Mouse (Mus musculus): ENCODE data around the gene Snrnp25. TPM values are rescaled to one million over a fixed set of nuclear protein-coding genes. Genes with fewer than 3 reads are reported as not detected.
"Not testable (repeated sequence)": the region's sequence is repeated elsewhere in the genome, so short reads cannot be mapped to it uniquely, and the experiment has no call there.

Gene Snrnp25
- polyA plus RNA-seq, 1 experiment from 2014 or later: 67.0 TPM

DNA sequence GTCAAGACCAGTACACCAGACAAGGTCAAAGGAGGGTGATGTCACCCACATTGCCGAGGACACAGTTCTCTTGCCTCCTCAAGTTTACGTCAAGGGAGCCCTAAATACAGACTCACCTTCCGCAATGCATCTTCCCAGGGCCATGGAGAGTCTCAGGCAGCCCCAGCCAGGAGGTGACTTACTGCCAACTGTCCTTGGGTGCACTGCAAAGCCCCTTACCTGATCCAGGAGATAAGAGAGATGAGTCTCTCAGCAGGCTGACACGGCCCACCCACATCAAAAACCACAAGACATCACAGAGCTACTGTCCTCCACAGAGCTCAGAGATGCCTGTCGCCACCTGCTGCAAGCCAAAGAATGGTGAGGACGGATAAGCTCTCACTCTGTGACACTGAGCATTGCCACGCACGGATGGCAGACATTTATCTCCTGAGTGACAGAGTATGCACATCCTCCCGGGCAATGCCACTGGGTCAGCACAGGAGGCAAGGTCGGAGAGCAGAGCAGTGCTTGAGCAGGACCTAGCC lies 5.1 kb upstream of the Snrnp25 start, which contains the start of gene Il9r:
Il9r (minus strand) TSS at position 205 of the 527 bp plus-strand sequence.
- H3K4me1 ChIP-seq (ENCODE audit: control insufficient read depth, insufficient read depth, low read length): peaks cover 5% of the 10 kb centered on the region; the same call in 1 of the 2 replicates
- DNase-seq (ENCODE audit: low spot score) (no peak), ATAC-seq (no peak)
- H3K4me2 ChIP-seq (ENCODE audit: low read length): no peak within 1 kb of the TSS
- no peak within 1 kb of the TSS for H3K9ac ChIP-seq (ENCODE audit: low read length)
- H3K27ac ChIP-seq (ENCODE audit: low read depth, low read length): no peak within 1 kb of the TSS
- WGBS: 81% methylated on average over 10 of the region's 10 CpGs
- H3K27me3 ChIP-seq (replicated peaks; ENCODE audit: control insufficient read depth, insufficient read depth, low read length): no peaks in the 10 kb centered on the region
- H3K4me3 ChIP-seq (ENCODE audit: low read depth, low read length): no peak within 1 kb of the TSS
- H3K36me3 ChIP-seq (ENCODE audit: control insufficient read depth, insufficient read depth, low read length): no peaks in the 10 kb centered on the region
- no peaks in the 10 kb centered on the region for H3K9me3 ChIP-seq (replicated peaks; ENCODE audit: control insufficient read depth, low read length)

DNA sequence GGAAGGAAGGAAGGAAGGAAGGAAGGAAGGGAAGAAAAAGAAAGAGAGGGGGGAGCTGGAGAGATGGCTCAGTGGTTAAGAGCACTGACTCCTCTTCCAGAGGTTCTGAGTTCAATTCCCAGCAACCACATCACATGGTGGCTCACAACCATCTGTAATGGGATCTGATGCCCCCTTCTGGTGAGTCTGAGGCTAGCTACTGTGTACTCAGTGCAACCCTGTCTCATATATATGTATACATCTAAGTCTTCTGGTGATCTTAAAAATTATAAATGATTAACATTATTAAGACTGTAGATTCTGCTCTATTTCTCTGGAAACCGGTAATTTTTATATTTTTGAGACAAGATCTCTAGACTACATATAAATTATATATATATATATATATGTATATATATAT lies 4.2 kb upstream of the Snrnp25 start:
- H3K4me2 ChIP-seq (ENCODE audit: low read length); ATAC-seq; H3K9ac ChIP-seq (ENCODE audit: low read length); H3K9me3 ChIP-seq (replicated peaks; ENCODE audit: control insufficient read depth, low read length); H3K27me3 ChIP-seq (replicated peaks; ENCODE audit: control insufficient read depth, insufficient read depth, low read length); H3K36me3 ChIP-seq (ENCODE audit: control insufficient read depth, insufficient read depth, low read length); H3K27ac ChIP-seq (ENCODE audit: low read depth, low read length); H3K4me1 ChIP-seq (ENCODE audit: control insufficient read depth, insufficient read depth, low read length); DNase-seq (ENCODE audit: low spot score); H3K4me3 ChIP-seq (ENCODE audit: low read depth, low read length): not testable (repeated sequence)
- 83% methylated on average over 1 of the region's 1 CpGs for WGBS

DNA sequence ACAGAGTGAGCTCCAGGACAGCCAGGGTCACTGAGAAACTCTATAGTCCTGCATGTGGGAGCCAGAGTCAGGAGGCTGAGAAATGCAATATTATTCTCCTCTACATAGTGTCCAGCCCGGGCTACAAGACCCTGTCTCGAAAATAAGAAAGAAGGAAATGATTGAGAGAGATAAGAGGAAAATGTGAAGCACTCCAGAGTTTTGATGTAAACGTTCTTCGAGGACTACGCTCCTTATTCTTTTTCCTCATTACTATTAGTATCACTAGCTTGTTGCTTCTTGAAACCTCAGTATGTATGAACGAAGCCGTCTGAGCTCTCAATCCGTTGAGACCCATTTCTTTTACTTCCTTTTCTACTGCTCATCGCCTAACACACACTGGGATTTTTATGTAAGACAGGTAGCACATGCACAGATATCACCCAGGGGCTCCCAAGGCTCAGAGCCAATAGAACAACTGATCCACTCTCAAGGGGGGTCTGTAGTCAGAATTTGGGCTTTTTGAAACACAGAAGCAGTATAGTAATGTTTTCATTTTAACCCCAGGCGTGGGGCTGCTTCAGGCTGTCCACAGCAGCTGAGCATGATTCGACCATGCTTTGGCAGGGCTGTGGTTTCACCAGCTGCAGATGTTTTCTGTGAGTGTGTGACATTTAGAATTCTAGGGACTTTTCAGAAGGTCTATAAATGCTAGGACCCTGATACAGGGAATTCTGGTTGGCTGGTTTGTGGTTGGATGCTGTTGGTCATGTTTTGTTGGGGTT lies 3.1 kb upstream of the Snrnp25 start:
- ATAC-seq (no peak), DNase-seq (ENCODE audit: low spot score) (no peak)
- Histone ChIP-seq H3K4me3 (ENCODE audit: low read depth, low read length) (no peak overlapping the region), H3K36me3 (ENCODE audit: control insufficient read depth, insufficient read depth, low read length) (no peaks in the 10 kb centered on the region), H3K27ac (ENCODE audit: low read depth, low read length) (no peak overlapping the region), H3K27me3 (replicated peaks; ENCODE audit: control insufficient read depth, insufficient read depth, low read length) (no peaks in the 10 kb centered on the region), H3K9me3 (replicated peaks; ENCODE audit: control insufficient read depth, low read length) (no peaks in the 10 kb centered on the region), H3K4me1 (ENCODE audit: control insufficient read depth, insufficient read depth, low read length) (peaks cover 11% of the 10 kb centered on the region), H3K9ac (ENCODE audit: low read length) (no peak overlapping the region), H3K4me2 (ENCODE audit: low read length) (no peak overlapping the region)
- WGBS: 83% methylated on average over 11 of the region's 11 CpGs

DNA sequence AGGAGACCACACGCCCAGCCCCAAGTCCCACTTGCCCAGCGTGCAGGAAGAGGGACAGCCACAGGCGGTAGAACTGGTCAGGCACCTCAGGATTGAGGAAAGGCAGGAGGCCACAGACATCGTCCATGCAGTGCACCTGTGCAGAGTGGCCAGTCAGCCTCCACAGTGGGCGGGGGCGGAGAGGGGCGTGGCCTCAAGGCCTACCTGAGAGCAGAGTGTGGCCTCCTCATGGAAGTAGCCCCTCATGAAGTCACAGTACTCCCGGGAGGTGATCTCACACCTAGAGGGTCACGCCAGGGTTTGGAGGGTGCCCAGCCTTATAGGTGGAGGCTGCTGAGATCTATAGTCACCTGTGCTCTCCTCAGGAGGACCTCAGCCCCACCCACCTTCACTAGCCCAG lies 5.4 kb downstream of the Snrnp25 start:
- Histone ChIP-seq H3K4me3 (ENCODE audit: low read depth, low read length) (no peak overlapping the region), H3K27me3 (replicated peaks; ENCODE audit: control insufficient read depth, insufficient read depth, low read length) (no peaks in the 10 kb centered on the region), H3K4me2 (ENCODE audit: low read length) (no peak overlapping the region), H3K4me1 (ENCODE audit: control insufficient read depth, insufficient read depth, low read length) (peaks cover 6% of the 10 kb centered on the region), H3K27ac (ENCODE audit: low read depth, low read length) (no peak overlapping the region), H3K9me3 (replicated peaks; ENCODE audit: control insufficient read depth, low read length) (no peaks in the 10 kb centered on the region), H3K9ac (ENCODE audit: low read length) (no peak overlapping the region), H3K36me3 (ENCODE audit: control insufficient read depth, insufficient read depth, low read length) (peaks cover 25% of the 10 kb centered on the region)
- WGBS: 88% methylated on average over 9 of the region's 9 CpGs
- ATAC-seq: no peak
- DNase-seq (ENCODE audit: low spot score): no peak

DNA sequence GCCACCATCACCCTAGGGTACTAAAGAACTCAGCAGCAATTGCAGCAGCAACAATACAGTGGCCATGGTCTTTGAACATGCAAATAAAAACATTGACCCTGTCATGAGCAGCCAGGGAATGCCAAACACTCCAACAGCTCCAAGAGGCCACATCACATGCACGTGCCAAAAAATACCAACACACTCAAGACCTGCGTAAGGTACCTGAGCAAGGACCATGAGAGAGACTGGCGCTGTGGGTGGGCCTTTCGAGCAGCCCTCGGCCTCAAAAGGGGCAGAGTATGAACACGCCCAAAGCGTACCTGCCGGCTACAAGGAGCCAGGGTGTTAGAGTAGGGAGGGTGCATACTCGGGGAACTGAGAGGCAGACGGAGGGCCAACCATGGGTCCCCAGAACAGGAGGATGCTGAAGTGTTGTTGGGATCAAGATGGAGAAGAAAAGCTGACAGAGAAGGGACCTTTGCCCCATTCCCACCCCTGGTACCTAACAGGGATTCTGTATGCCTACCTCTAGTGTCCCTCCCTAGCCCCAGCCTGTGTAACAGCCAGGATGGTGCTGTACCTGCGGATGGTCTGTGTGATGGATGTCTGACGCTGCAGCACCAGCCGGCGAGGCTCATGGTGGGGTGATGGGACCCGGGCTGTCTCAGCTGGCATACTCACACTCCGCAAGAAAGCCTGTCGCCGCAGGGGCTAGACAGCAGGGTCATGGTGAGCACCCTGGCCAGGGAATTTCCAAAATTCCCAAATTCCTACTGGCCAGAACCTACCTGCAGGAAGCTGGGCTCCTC lies 10.4 kb downstream of the Snrnp25 start:
- no peak for DNase-seq (ENCODE audit: low spot score)
- ATAC-seq: no peak
- Histone ChIP-seq H3K27ac (ENCODE audit: low read depth, low read length) (no peak overlapping the region), H3K4me1 (ENCODE audit: control insufficient read depth, insufficient read depth, low read length) (no peaks in the 10 kb centered on the region), H3K9ac (ENCODE audit: low read length) (no peak overlapping the region), H3K4me2 (ENCODE audit: low read length) (no peak overlapping the region), H3K9me3 (replicated peaks; ENCODE audit: control insufficient read depth, low read length) (no peaks in the 10 kb centered on the region), H3K27me3 (replicated peaks; ENCODE audit: control insufficient read depth, insufficient read depth, low read length) (no peaks in the 10 kb centered on the region), H3K36me3 (ENCODE audit: control insufficient read depth, insufficient read depth, low read length) (peaks cover 2% of the 10 kb centered on the region), H3K4me3 (ENCODE audit: low read depth, low read length) (no peak overlapping the region)
- WGBS: 93% methylated on average over 18 of the region's 18 CpGs

DNA sequence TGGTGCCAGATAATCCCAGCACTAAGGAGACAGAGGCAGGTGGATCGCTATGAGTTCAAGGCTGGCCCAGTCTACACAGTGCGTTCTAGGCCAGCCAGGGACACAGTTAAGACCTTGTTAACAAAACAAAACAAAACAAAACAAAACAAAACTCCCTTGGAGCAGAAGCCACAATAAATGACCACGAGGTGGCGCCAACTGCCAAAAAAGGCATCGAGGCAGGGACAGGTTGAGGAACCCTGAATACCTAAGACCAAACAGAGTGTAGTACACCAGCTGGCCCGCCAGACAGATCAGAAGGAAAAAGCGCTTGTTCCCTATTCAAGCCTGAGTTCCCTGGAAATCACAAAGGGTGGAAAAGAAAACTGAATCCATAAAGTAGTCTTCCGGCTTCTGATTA lies 11.6 kb downstream of the Snrnp25 start:
- H3K4me2 ChIP-seq (ENCODE audit: low read length): no peak overlapping the region
- peaks cover 3% of the 10 kb centered on the region for H3K4me1 ChIP-seq (ENCODE audit: control insufficient read depth, insufficient read depth, low read length)
- no peak overlapping the region for H3K9ac ChIP-seq (ENCODE audit: low read length)
- H3K27ac ChIP-seq (ENCODE audit: low read depth, low read length): no peak overlapping the region
- ATAC-seq (peak; percentile 64), DNase-seq (ENCODE audit: low spot score) (peak; percentile 90)
- H3K27me3 ChIP-seq (replicated peaks; ENCODE audit: control insufficient read depth, insufficient read depth, low read length): peaks cover 5% of the 10 kb centered on the region; the same call in 1 of the 2 replicates
- no peaks in the 10 kb centered on the region for H3K9me3 ChIP-seq (replicated peaks; ENCODE audit: control insufficient read depth, low read length)
- no peaks in the 10 kb centered on the region for H3K36me3 ChIP-seq (ENCODE audit: control insufficient read depth, insufficient read depth, low read length)
- 23% methylated on average over 8 of the region's 8 CpGs for WGBS
- H3K4me3 ChIP-seq (ENCODE audit: low read depth, low read length): no peak overlapping the region

DNA sequence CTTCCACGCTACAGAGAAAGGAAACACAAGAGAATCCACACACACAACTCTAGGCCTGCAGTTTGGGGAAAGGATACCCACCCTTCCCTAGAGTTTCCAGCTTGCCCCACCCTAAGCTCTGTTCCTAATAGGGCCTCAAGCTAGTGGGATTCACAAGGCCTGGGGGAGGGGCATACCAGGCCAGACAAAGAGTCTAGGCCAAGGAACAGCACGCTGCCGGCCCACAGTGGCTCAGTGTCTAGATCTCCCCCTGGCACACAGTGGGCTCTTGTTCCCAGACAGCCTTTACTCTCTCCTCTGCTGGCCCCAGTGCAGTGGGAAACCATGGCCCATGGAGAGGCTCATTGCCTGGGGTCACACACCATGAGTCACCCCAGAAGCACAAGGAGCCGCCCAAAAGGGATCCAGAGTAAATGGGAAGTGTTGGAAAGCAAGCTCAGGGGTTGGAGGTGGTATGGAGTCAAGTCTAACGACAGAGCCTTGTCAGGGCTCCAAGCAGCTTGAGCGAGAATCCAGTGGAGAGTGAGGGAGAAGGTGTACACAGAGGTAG lies 13.4 kb downstream of the Snrnp25 start:
- Histone ChIP-seq H3K9me3 (replicated peaks; ENCODE audit: control insufficient read depth, low read length) (no peaks in the 10 kb centered on the region), H3K27me3 (replicated peaks; ENCODE audit: control insufficient read depth, insufficient read depth, low read length) (peaks cover 16% of the 10 kb centered on the region), H3K4me3 (ENCODE audit: low read depth, low read length) (no peak overlapping the region), H3K4me2 (ENCODE audit: low read length) (no peak overlapping the region), H3K36me3 (ENCODE audit: control insufficient read depth, insufficient read depth, low read length) (no peaks in the 10 kb centered on the region), H3K9ac (ENCODE audit: low read length) (no peak overlapping the region; the same call in 1 of the 2 replicates), H3K4me1 (ENCODE audit: control insufficient read depth, insufficient read depth, low read length) (peaks cover 8% of the 10 kb centered on the region), H3K27ac (ENCODE audit: low read depth, low read length) (no peak overlapping the region)
- no peak for DNase-seq (ENCODE audit: low spot score)
- 43% methylated on average over 6 of the region's 6 CpGs for WGBS
- ATAC-seq: no peak

DNA sequence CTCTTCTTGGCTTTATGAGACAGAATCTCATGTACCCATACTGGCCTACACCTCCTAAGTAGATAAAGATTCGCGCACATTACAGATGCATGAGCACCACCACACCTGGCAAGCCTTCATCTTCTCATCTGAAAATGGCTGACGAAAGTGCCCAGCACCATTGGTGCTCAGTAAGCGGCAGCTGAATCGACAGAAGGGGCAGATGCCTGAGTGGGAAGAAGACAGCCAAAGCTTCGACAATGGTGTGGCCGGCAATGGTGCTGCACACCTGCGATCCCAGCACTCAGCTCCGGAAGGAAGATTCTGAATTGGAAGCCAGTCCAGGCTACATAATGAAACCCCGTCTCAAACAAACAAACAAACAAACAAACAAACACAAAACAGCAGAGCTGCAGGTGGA lies 14.1 kb downstream of the Snrnp25 start:
- no peaks in the 10 kb centered on the region for H3K9me3 ChIP-seq (replicated peaks; ENCODE audit: control insufficient read depth, low read length)
- H3K4me2 ChIP-seq (ENCODE audit: low read length): no peak overlapping the region
- H3K9ac ChIP-seq (ENCODE audit: low read length): no peak overlapping the region
- no peaks in the 10 kb centered on the region for H3K36me3 ChIP-seq (ENCODE audit: control insufficient read depth, insufficient read depth, low read length)
- WGBS: 89% methylated on average over 10 of the region's 10 CpGs
- H3K4me3 ChIP-seq (ENCODE audit: low read depth, low read length): no peak overlapping the region
- ATAC-seq (no peak), DNase-seq (ENCODE audit: low spot score) (no peak)
- H3K27me3 ChIP-seq (replicated peaks; ENCODE audit: control insufficient read depth, insufficient read depth, low read length): peaks cover 16% of the 10 kb centered on the region
- H3K4me1 ChIP-seq (ENCODE audit: control insufficient read depth, insufficient read depth, low read length): peaks cover 8% of the 10 kb centered on the region
- H3K27ac ChIP-seq (ENCODE audit: low read depth, low read length): no peak overlapping the region

Measured in forebrain, embryonic 14.5 days (tissue).